Comparison of ENCODE assay signal across 15 mouse cellular contexts in the genomic region with DNA sequence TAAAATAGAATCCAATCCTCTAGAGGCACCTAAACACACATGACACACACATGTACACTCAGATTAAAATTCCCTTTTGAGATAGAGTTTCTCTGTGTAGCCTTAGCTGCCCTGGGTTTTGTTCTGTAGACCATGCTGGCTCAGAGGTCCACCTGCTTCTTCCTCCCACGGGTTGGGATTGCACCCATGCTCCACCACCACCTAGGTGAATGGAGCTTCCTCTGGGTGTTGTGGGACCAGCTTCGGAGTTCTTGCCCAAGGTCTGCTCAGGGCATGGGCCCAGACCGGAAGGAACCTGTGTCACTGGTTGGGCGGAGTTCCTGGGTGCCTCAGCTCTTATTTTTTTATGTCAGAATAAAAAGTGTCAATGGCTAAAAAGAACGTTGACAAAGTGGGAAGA.
"Had no signal": no experiment of that assay in that cellular context is flagged by ENCODE, and none has a peak within 500 bp of the region (broad histone marks: within the 10 kb centered on the region; RNA-seq: fewer than 3 reads in every experiment).

No protein-coding gene starts in this region.

- DNase-seq: kidney, postnatal 14 days; lung, adult 2 months; lung, postnatal 36 days; right cerebral cortex, adult 18-20 months; right cerebral cortex, postnatal 25 days; thymus, postnatal 36 days had no signal

- H3K9me3 ChIP-seq: kidney, embryonic 15.5 days; limb, embryonic 10.5 days; liver, embryonic 15.5 days; midbrain, embryonic 10.5 days; midbrain, embryonic 15.5 days; neural tube, embryonic 13.5 days had no signal

- H3K4me2 ChIP-seq: kidney, embryonic 15.5 days; liver, embryonic 11.5 days; liver, embryonic 15.5 days; midbrain, embryonic 15.5 days; neural tube, embryonic 13.5 days had no signal

- H3K36me3 ChIP-seq: kidney, embryonic 15.5 days; limb, embryonic 10.5 days; liver, embryonic 15.5 days; midbrain, embryonic 10.5 days; midbrain, embryonic 15.5 days; neural tube, embryonic 13.5 days had no signal

- ATAC-seq: lung, postnatal 0 days; midbrain, embryonic 15.5 days had no signal

- H3K4me1 ChIP-seq: liver, embryonic 15.5 days had no signal

- H3K27ac ChIP-seq: left cerebral cortex, adult 2 months; limb, embryonic 10.5 days; liver, embryonic 15.5 days; midbrain, embryonic 10.5 days; midbrain, embryonic 15.5 days; neural tube, embryonic 13.5 days had no signal

- H3K27me3 ChIP-seq: kidney, embryonic 15.5 days; liver, embryonic 15.5 days; midbrain, embryonic 15.5 days; neural tube, embryonic 13.5 days had no signal

- H3K4me3 ChIP-seq: kidney, embryonic 15.5 days; left cerebral cortex, adult 2 months; limb, embryonic 10.5 days; liver, embryonic 15.5 days; midbrain, embryonic 10.5 days; midbrain, embryonic 15.5 days; neural tube, embryonic 13.5 days had no signal

- H3K9ac ChIP-seq: kidney, embryonic 15.5 days; liver, embryonic 15.5 days; midbrain, embryonic 15.5 days; neural tube, embryonic 13.5 days had no signal
